Mouse (Mus musculus) forebrain, embryonic 13.5 days (tissue): Measurements from ENCODE around the gene Grap. TPM values are rescaled to one million over a fixed set of nuclear protein-coding genes. Genes with fewer than 3 reads are reported as not detected.

Experiments
- ATAC-seq: fragments of 200-750 bp; cut with Nextera tagmentation; 2 replicates; pipeline ENCODE4 v1.8.0; 2017
- H3K27ac ChIP-seq: fragments of 300-500 bp; sonication (generic); 2 replicates; pipeline ENCODE4 v1.5.1; 2015; ENCODE audit warnings: inconsistent platforms, mild to moderate bottlenecking, moderate library complexity
- H3K27me3 ChIP-seq: fragments of 300-500 bp; sonication (generic); 2 replicates; pipeline ENCODE4 v1.6.1; 2015; ENCODE audit warnings: mild to moderate bottlenecking, inconsistent platforms
- H3K36me3 ChIP-seq: fragments of 300-500 bp; sonication (generic); 2 replicates; pipeline ENCODE4 v1.6.1; 2015; ENCODE audit warnings: mild to moderate bottlenecking, inconsistent platforms; ENCODE audit not compliant: poor library complexity, severe bottlenecking
- H3K4me1 ChIP-seq: fragments of 300-500 bp; sonication (generic); 2 replicates; pipeline ENCODE4 v1.6.1; 2015; ENCODE audit warnings: inconsistent platforms
- H3K4me2 ChIP-seq: fragments of 300-500 bp; sonication (generic); 2 replicates; pipeline ENCODE4 v1.6.1; 2015; ENCODE audit warnings: inconsistent platforms, mild to moderate bottlenecking, moderate library complexity
- H3K4me3 ChIP-seq: fragments of 300-500 bp; sonication (generic); 2 replicates; pipeline ENCODE4 v1.5.1; 2015; ENCODE audit warnings: mild to moderate bottlenecking, inconsistent platforms
- H3K9ac ChIP-seq: fragments of 300-500 bp; sonication (generic); 2 replicates; pipeline ENCODE4 v1.6.1; 2015; ENCODE audit warnings: mild to moderate bottlenecking, inconsistent platforms
- H3K9me3 ChIP-seq: fragments of 300-500 bp; sonication (generic); replicated peaks from 2 replicates; pipeline ENCODE4 v1.6.1; 2016; ENCODE audit warnings: inconsistent platforms
- WGBS: fragments of 180-500 bp; shearing (Covaris S2); methylation state at CpG from one replicate; pipeline ENCODE4 v1.1.7; 2015; 5-methylcytosine and 5-hydroxymethylcytosine counted together
- polyA plus RNA-seq: library from polyadenylated mRNA; unstranded; fragments of >200 nt; fragmentation: Nextera tagmentation; extraction: Ambion mirVana; gene quantifications from 2 replicates; pipeline ENCODE4 v1.2.1, GENCODE M21; 2015

Grap gene
- polyA plus RNA-seq, 1 experiment from 2014 or later, result 8.2 TPM

DNA sequence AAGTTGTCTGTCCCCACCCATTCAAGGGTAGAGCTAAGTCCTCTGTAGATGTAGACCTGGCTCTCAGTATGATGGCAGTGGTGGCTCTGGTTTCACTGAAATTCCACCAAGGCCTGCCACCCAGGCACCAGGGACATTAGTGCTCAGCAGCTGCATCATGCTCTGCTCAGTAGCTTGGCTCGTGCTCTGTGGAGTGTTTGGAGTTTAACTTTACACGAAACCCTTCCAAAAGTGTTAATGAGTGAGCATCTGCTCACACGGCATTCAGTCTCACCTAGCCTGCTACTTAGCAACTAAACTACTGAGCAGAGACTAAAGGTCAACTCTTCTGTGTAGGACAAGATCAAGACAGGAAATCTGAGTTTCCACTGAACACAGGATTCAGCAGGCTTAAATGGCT is 67.6 kb downstream of the Grap start, which contains the start of gene Slc5a10:
Gene Slc5a10, minus strand, starts transcription at position 191 of the 400 bp plus-strand sequence.
- Histone ChIP-seq H3K36me3 (0 out of 2 replicates have a peak, but pooled peaks cover under 1% of the 10 kb centered on the region), H3K27me3 (no peaks in the 10 kb centered on the region), H3K9ac (no peak within 1 kb of the TSS), H3K4me1 (no peaks in the 10 kb centered on the region), H3K27ac (no peak within 1 kb of the TSS), H3K9me3 (no peaks in the 10 kb centered on the region), H3K4me2 (no peak within 1 kb of the TSS), H3K4me3 (no peak within 1 kb of the TSS)
- ATAC-seq, result no peak
- WGBS, result 83% methylated on average over 3 of the region's 3 CpGs

DNA sequence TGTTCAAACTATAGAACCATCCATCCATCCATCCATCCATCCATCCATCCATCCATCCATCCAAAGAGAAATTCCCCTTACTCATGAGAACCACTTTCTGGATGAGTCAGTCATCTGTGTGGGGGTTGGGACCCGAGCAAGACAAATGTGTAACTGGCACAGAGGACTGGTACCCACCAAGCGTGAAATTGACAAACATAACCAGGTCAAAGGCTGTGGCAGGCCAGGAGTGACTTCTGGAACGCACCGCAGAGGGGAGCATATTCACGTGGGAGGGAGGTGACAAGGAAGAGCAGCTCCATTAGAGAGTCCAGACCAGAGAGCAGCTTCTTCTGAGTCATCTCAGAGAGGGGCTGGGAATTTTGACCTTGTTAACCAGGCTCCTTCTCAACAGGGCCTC is 69.0 kb downstream of the Grap start:
- 87% methylated on average over 5 of the region's 5 CpGs for WGBS
- Histone ChIP-seq H3K27me3 (no peaks in the 10 kb centered on the region), H3K9me3 (no peaks in the 10 kb centered on the region), H3K4me2 (no peak overlapping the region), H3K36me3 (peaks cover 14% of the 10 kb centered on the region), H3K9ac (no peak overlapping the region), H3K27ac (no peak overlapping the region), H3K4me1 (no peaks in the 10 kb centered on the region), H3K4me3 (no peak overlapping the region)
- no peak for ATAC-seq

Other genes starting within 250 kb of the Grap start
- gene Rnf112, start 199.1 kb upstream of the Grap start, polyA plus RNA-seq, result 10.1 and 12.2 TPM in 2 replicates
- gene Mfap4, start 167.8 kb upstream of the Grap start, polyA plus RNA-seq, result 56.9 and 57.1 TPM in 2 replicates
- gene Mapk7, start 158.9 kb upstream of the Grap start, polyA plus RNA-seq, result 91.2 and 96.8 TPM in 2 replicates
- 43.4 and 48.2 TPM in 2 replicates for gene B9d1, start 148.1 kb upstream of the Grap start, polyA plus RNA-seq
- gene Epn2, start 73.6 kb upstream of the Grap start, polyA plus RNA-seq, result 41.8 and 45.3 TPM in 2 replicates
- 0.32 and 0.33 TPM in 2 replicates for gene Fam83g, start 30.8 kb downstream of the Grap start, polyA plus RNA-seq
- not detected in 2 replicates for gene Slc5a10, start 67.6 kb downstream of the Grap start, polyA plus RNA-seq
- gene Prpsap2, start 108.8 kb downstream of the Grap start, polyA plus RNA-seq, result 66.0 and 69.6 TPM in 2 replicates
- gene Ulk2, start 201.8 kb downstream of the Grap start, polyA plus RNA-seq, result 24.2 and 26.4 TPM in 2 replicates